In the genomic region with DNA sequence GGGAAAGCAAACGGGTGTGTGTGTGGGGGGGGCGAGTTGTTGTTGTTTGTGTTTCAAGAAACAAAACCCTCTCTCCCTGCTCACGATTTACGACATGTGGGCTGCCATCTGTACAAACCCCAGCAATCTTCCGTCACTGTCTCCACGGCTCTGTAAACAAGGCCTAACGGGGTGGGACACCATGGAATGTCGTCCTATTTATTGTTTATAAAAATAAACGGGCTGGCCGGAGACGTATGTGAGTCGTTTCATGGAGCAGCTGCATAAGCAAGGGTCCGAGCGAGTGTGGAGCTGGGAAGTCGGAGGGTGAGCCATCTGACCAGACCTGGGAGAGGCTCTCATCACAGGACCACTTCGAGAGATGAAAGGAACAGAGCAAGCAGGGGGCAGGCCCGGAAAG, we compare ENCODE assay signal across 20 mouse cellular contexts.
DNase-seq lines count a peak whose midpoint lies in the region; ATAC-seq and TF ChIP-seq lines count a peak whose summit lies in the region.
"Had no signal": no experiment of that assay in that cellular context is flagged by ENCODE, and none has a peak within 500 bp of the region (broad histone marks: within the 10 kb centered on the region; RNA-seq: fewer than 3 reads in every experiment).

No protein-coding gene starts in this region.

- H3K4me1 ChIP-seq in hindbrain, embryonic 13.5 days (replicated peaks), result peaks cover 11% of the 10 kb centered on the region
- H3K4me1 ChIP-seq in hindbrain, embryonic 16.5 days (ENCODE audit: control insufficient read depth, insufficient read depth, low read depth, low read length), result no peaks in the 10 kb centered on the region
- no peaks in the 10 kb centered on the region for H3K4me1 ChIP-seq in lung, embryonic 14.5 days (ENCODE audit: insufficient read depth)
- H3K4me1 ChIP-seq in neural tube, embryonic 11.5 days (ENCODE audit: control insufficient read depth, insufficient read depth, low read length), result peaks cover 8% of the 10 kb centered on the region; the same call in 1 of the 2 replicates
- H3K4me1 ChIP-seq in midbrain, embryonic 10.5 days, result no peaks in the 10 kb centered on the region; the same call in 1 of the 2 replicates
- H3K4me1 ChIP-seq: embryonic facial prominence, embryonic 12.5 days; intestine, embryonic 15.5 days had no signal

- TF ChIP-seq CTCF in lung, embryonic 14.5 days (IDR thresholded peaks at IDR 0.05; ENCODE audit: low read depth), result no peak

- H3K36me3 ChIP-seq in hindbrain, embryonic 13.5 days, result no peaks in the 10 kb centered on the region
- no peaks in the 10 kb centered on the region for H3K36me3 ChIP-seq in hindbrain, embryonic 16.5 days (ENCODE audit: control insufficient read depth, insufficient read depth, low read length)
- H3K36me3 ChIP-seq in lung, embryonic 14.5 days (ENCODE audit: insufficient read depth), result no peaks in the 10 kb centered on the region
- H3K36me3 ChIP-seq in neural tube, embryonic 11.5 days (ENCODE audit: control insufficient read depth, insufficient read depth, low read length), result no peaks in the 10 kb centered on the region
- H3K36me3 ChIP-seq in midbrain, embryonic 10.5 days, result no peaks in the 10 kb centered on the region
- H3K36me3 ChIP-seq: embryonic facial prominence, embryonic 12.5 days; intestine, embryonic 15.5 days; limb, embryonic 15.5 days had no signal

- no peak overlapping the region for H3K27ac ChIP-seq in hindbrain, embryonic 13.5 days
- no peak overlapping the region for H3K27ac ChIP-seq in hindbrain, embryonic 16.5 days (ENCODE audit: low read depth, low read length)
- H3K27ac ChIP-seq in lung, embryonic 14.5 days (ENCODE audit: low read depth), result no peak overlapping the region
- 0 out of 2 replicates have a peak overlapping the region, but pooled peaks have one; percentile 27 for H3K27ac ChIP-seq in neural tube, embryonic 11.5 days (ENCODE audit: low read depth, low read length)
- H3K27ac ChIP-seq in midbrain, embryonic 10.5 days (replicated peaks), result no peak overlapping the region
- H3K27ac ChIP-seq: embryonic facial prominence, embryonic 12.5 days; gastrocnemius, adult 2 months; intestine, embryonic 15.5 days; left cerebral cortex, adult 2 months; limb, embryonic 15.5 days; stomach, postnatal 0 days had no signal

- H3K9me3 ChIP-seq in hindbrain, embryonic 13.5 days, result no peaks in the 10 kb centered on the region
- no peaks in the 10 kb centered on the region for H3K9me3 ChIP-seq in hindbrain, embryonic 16.5 days (ENCODE audit: control insufficient read depth, low read length)
- no peaks in the 10 kb centered on the region for H3K9me3 ChIP-seq in lung, embryonic 14.5 days (ENCODE audit: low read depth, low read length)
- H3K9me3 ChIP-seq in neural tube, embryonic 11.5 days (ENCODE audit: control insufficient read depth, low read length), result no peaks in the 10 kb centered on the region
- no peaks in the 10 kb centered on the region for H3K9me3 ChIP-seq in midbrain, embryonic 10.5 days (replicated peaks)
- H3K9me3 ChIP-seq: embryonic facial prominence, embryonic 12.5 days; intestine, embryonic 15.5 days; limb, embryonic 15.5 days had no signal

- H3K9ac ChIP-seq in hindbrain, embryonic 13.5 days, result no peak overlapping the region
- H3K9ac ChIP-seq in hindbrain, embryonic 16.5 days (ENCODE audit: low read depth, low read length), result no peak overlapping the region; the same call in 1 of the 2 replicates
- H3K9ac ChIP-seq in lung, embryonic 14.5 days, result no peak overlapping the region
- no peak overlapping the region for H3K9ac ChIP-seq in neural tube, embryonic 11.5 days (ENCODE audit: low read length)
- H3K9ac ChIP-seq: embryonic facial prominence, embryonic 12.5 days; forebrain, postnatal 0 days; intestine, embryonic 15.5 days; limb, embryonic 15.5 days had no signal

- DNase-seq in lung, embryonic 14.5 days, result peak; percentile 67
- DNase-seq in lung, postnatal 25 days (ENCODE audit: low spot score), result no peak
- peak; percentile 24 for DNase-seq in embryo, embryonic 9.5 days (ENCODE audit: extremely low spot score)
- peak; percentile 23 for DNase-seq in neural tube, embryonic 11.5 days (ENCODE audit: low spot score)
- DNase-seq in midbrain, embryonic 10.5 days (ENCODE audit: low spot score), result no peak
- DNase-seq in left cerebral cortex, postnatal 25 days (ENCODE audit: low spot score in 2 of 2), result no peak
- DNase-seq: cerebellum, adult 11 months; cerebellum, postnatal 14 days; forebrain, postnatal 0 days; gastrocnemius, adult 2 months; heart, adult 11 months; heart, postnatal 4 days had no signal

- 41% methylated on average over 17 of the region's 17 CpGs for WGBS in hindbrain, embryonic 13.5 days
- 48% methylated on average over 17 of the region's 17 CpGs for WGBS in hindbrain, embryonic 16.5 days
- WGBS in lung, embryonic 14.5 days, result 17% methylated on average over 17 of the region's 17 CpGs
- 23% methylated on average over 17 of the region's 17 CpGs for WGBS in neural tube, embryonic 11.5 days
- WGBS in midbrain, embryonic 10.5 days, result 69% methylated on average over 17 of the region's 17 CpGs

- ATAC-seq in hindbrain, embryonic 13.5 days (ENCODE audit: low FRiP score), result no peak
- ATAC-seq in hindbrain, embryonic 16.5 days, result no peak
- ATAC-seq in lung, embryonic 14.5 days (ENCODE audit: insufficient read depth), result peak; percentile 83
- ATAC-seq in neural tube, embryonic 11.5 days (ENCODE audit: insufficient read depth, low FRiP score, low TSS enrichment), result no peak
- ATAC-seq: forebrain, postnatal 0 days; intestine, embryonic 15.5 days had no signal

- peaks cover 5% of the 10 kb centered on the region; the same call in 1 of the 2 replicates for H3K27me3 ChIP-seq in hindbrain, embryonic 13.5 days
- H3K27me3 ChIP-seq in hindbrain, embryonic 16.5 days (replicated peaks; ENCODE audit: control insufficient read depth, insufficient read depth, low read length), result no peaks in the 10 kb centered on the region
- no peaks in the 10 kb centered on the region for H3K27me3 ChIP-seq in lung, embryonic 14.5 days (ENCODE audit: insufficient read depth, low read length)
- H3K27me3 ChIP-seq in neural tube, embryonic 11.5 days (ENCODE audit: control insufficient read depth, insufficient read depth, low read length), result no peaks in the 10 kb centered on the region
- H3K27me3 ChIP-seq in midbrain, embryonic 10.5 days (ENCODE audit: low read depth, poor library complexity, severe bottlenecking), result no peaks in the 10 kb centered on the region
- H3K27me3 ChIP-seq: CH12.LX; embryonic facial prominence, embryonic 12.5 days; intestine, embryonic 15.5 days; limb, embryonic 15.5 days had no signal

- H3K4me2 ChIP-seq in hindbrain, embryonic 13.5 days, result peak overlapping the region; percentile 6; the same call in 1 of the 2 replicates
- H3K4me2 ChIP-seq in hindbrain, embryonic 16.5 days (ENCODE audit: low read length), result no peak overlapping the region
- H3K4me2 ChIP-seq in lung, embryonic 14.5 days, result peak overlapping the region; percentile 10
- H3K4me2 ChIP-seq in neural tube, embryonic 11.5 days (ENCODE audit: low read depth), result peak overlapping the region; percentile 14
- H3K4me2 ChIP-seq: embryonic facial prominence, embryonic 12.5 days; intestine, embryonic 15.5 days; limb, embryonic 15.5 days had no signal

- no peak overlapping the region for H3K4me3 ChIP-seq in hindbrain, embryonic 13.5 days
- H3K4me3 ChIP-seq in hindbrain, embryonic 16.5 days (ENCODE audit: low read length), result no peak overlapping the region
- H3K4me3 ChIP-seq in lung, embryonic 14.5 days (ENCODE audit: low read depth, low read length), result no peak overlapping the region
- no peak overlapping the region for H3K4me3 ChIP-seq in neural tube, embryonic 11.5 days (ENCODE audit: low read depth, low read length)
- no peak overlapping the region for H3K4me3 ChIP-seq in midbrain, embryonic 10.5 days
- H3K4me3 ChIP-seq: embryonic facial prominence, embryonic 12.5 days; gastrocnemius, adult 2 months; intestine, embryonic 15.5 days; left cerebral cortex, adult 2 months; limb, embryonic 15.5 days had no signal

- intact Hi-C loops in left cerebral cortex, postnatal 25 days (cut with DNase I), result no loop called here

Comparison
In these comparisons a context has a peak if more than half of its experiments do, and no peak if none do; other contexts are left out.
1. DNase-seq: peak in lung, embryonic 14.5 days (single experiment), embryo, embryonic 9.5 days (single experiment) and neural tube, embryonic 11.5 days (single experiment); none in lung, postnatal 25 days (single experiment), midbrain, embryonic 10.5 days (single experiment) and left cerebral cortex, postnatal 25 days (0 of 2).